Comparison of ENCODE assay signal across 8 mouse cellular contexts in genomic region chr2:80315242-80316161, GRCm38 (mm10). TPM values are rescaled to one million over a fixed set of nuclear protein-coding genes. Genes with fewer than 3 reads are reported as not detected.
DNase-seq lines count a peak whose midpoint lies in the region; ATAC-seq and TF ChIP-seq lines count a peak whose summit lies in the region.

Gene Dnajc10, plus strand, starts transcription at chr2:80315466.

- peak; percentile 89 for ATAC-seq in embryonic facial prominence, embryonic 13.5 days (ENCODE audit: insufficient number of reproducible peaks, insufficient read depth, low FRiP score, low TSS enrichment, low read depth)
- peak; percentile 93 for ATAC-seq in limb, embryonic 12.5 days (ENCODE audit: insufficient number of reproducible peaks, insufficient read depth, low FRiP score, low TSS enrichment, low read depth)
- peak; percentile 97 for ATAC-seq in midbrain, embryonic 15.5 days (replicated peaks)

- peaks cover 10% of the 10 kb centered on the region for H3K4me1 ChIP-seq in embryonic facial prominence, embryonic 13.5 days
- H3K4me1 ChIP-seq in kidney, adult 2 months (ENCODE audit: control insufficient read depth, insufficient read depth, low read length), result 0 out of 2 replicates have a peak, but pooled peaks cover 5% of the 10 kb centered on the region
- no peaks in the 10 kb centered on the region; the same call in 1 of the 2 replicates for H3K4me1 ChIP-seq in limb, embryonic 12.5 days (replicated peaks)
- peaks cover 15% of the 10 kb centered on the region for H3K4me1 ChIP-seq in midbrain, embryonic 15.5 days
- no peaks in the 10 kb centered on the region; the same call in 1 of the 2 replicates for H3K4me1 ChIP-seq in spleen, adult 2 months (ENCODE audit: control insufficient read depth, insufficient read depth, insufficient read length)

- no peaks in the 10 kb centered on the region for H3K27me3 ChIP-seq in embryonic facial prominence, embryonic 13.5 days
- no peaks in the 10 kb centered on the region for H3K27me3 ChIP-seq in kidney, adult 2 months (replicated peaks; ENCODE audit: control insufficient read depth, insufficient read depth, low read length)
- no peaks in the 10 kb centered on the region for H3K27me3 ChIP-seq in limb, embryonic 12.5 days
- no peaks in the 10 kb centered on the region for H3K27me3 ChIP-seq in midbrain, embryonic 15.5 days (replicated peaks)
- H3K27me3 ChIP-seq in spleen, adult 2 months (ENCODE audit: control insufficient read depth, insufficient read depth, low read length), result no peaks in the 10 kb centered on the region

- peak within 1 kb of the TSS; percentile 96 for H3K9ac ChIP-seq in embryonic facial prominence, embryonic 13.5 days
- peak within 1 kb of the TSS; percentile 93 for H3K9ac ChIP-seq in limb, embryonic 12.5 days (replicated peaks)
- peak within 1 kb of the TSS; percentile 98 for H3K9ac ChIP-seq in midbrain, embryonic 15.5 days

- TF ChIP-seq POLR2A in kidney, adult 2 months (IDR thresholded peaks at IDR 0.05; ENCODE audit: low read depth, low read length), result peak; percentile 19
- peak; percentile 66 for TF ChIP-seq POLR2A in spleen, adult 2 months (IDR thresholded peaks at IDR 0.05; ENCODE audit: low read depth, low read length)

- H3K27ac ChIP-seq in embryonic facial prominence, embryonic 13.5 days, result peak within 1 kb of the TSS; percentile 94
- H3K27ac ChIP-seq in kidney, adult 2 months (ENCODE audit: insufficient read depth, low read depth, low read length), result peak within 1 kb of the TSS; percentile 65
- H3K27ac ChIP-seq in limb, embryonic 12.5 days, result peak within 1 kb of the TSS; percentile 98
- H3K27ac ChIP-seq in midbrain, embryonic 15.5 days, result peak within 1 kb of the TSS; percentile 98
- H3K27ac ChIP-seq in spleen, adult 2 months (ENCODE audit: insufficient read depth, low read length), result peak within 1 kb of the TSS; percentile 88

- TF ChIP-seq CTCF in kidney, adult 2 months (conservative IDR thresholded peaks at IDR 0.05; ENCODE audit: insufficient read depth, insufficient read length, low read depth, low read length), result no peak
- TF ChIP-seq CTCF in spleen, adult 2 months (IDR thresholded peaks at IDR 0.05; ENCODE audit: extremely low read depth, insufficient read depth, insufficient read length, insufficient replicate concordance), result no peak

- peak within 1 kb of the TSS; percentile 86 for H3K4me3 ChIP-seq in embryonic facial prominence, embryonic 13.5 days
- H3K4me3 ChIP-seq in kidney, adult 2 months (ENCODE audit: insufficient read depth, low read depth, low read length), result peak within 1 kb of the TSS; percentile 94
- peak within 1 kb of the TSS; percentile 91 for H3K4me3 ChIP-seq in limb, embryonic 12.5 days (replicated peaks)
- H3K4me3 ChIP-seq in midbrain, embryonic 15.5 days, result peak within 1 kb of the TSS; percentile 81
- peak within 1 kb of the TSS; percentile 79 for H3K4me3 ChIP-seq in spleen, adult 2 months (ENCODE audit: extremely low read depth, insufficient read depth, insufficient read length)

- DNase-seq in 3134 (ENCODE audit: extremely low read depth, insufficient read length, low spot score), result peak; percentile 92
- DNase-seq in adrenal gland, postnatal 36 days, result peak; percentile 95
- DNase-seq in heart, adult 18-20 months, result peak; percentile 96
- DNase-seq in kidney, adult 2 months, result peak; percentile 95
- DNase-seq in spleen, adult 2 months (ENCODE audit: low read depth in 1 of 2, low spot score in 2 of 2), result peak; percentile 69 to 85

- H3K36me3 ChIP-seq in embryonic facial prominence, embryonic 13.5 days, result peaks cover 13% of the 10 kb centered on the region
- H3K36me3 ChIP-seq in kidney, adult 2 months (ENCODE audit: control insufficient read depth, insufficient read depth, low read length), result peaks cover 1% of the 10 kb centered on the region; the same call in 1 of the 2 replicates
- peaks cover 17% of the 10 kb centered on the region for H3K36me3 ChIP-seq in limb, embryonic 12.5 days
- H3K36me3 ChIP-seq in midbrain, embryonic 15.5 days (replicated peaks), result peaks cover 2% of the 10 kb centered on the region; the same call in 1 of the 2 replicates
- peaks cover 3% of the 10 kb centered on the region for H3K36me3 ChIP-seq in spleen, adult 2 months (ENCODE audit: control insufficient read depth, insufficient read depth, low read length)

- H3K4me2 ChIP-seq in embryonic facial prominence, embryonic 13.5 days, result peak within 1 kb of the TSS; percentile 71
- peak within 1 kb of the TSS; percentile 72 for H3K4me2 ChIP-seq in limb, embryonic 12.5 days
- H3K4me2 ChIP-seq in midbrain, embryonic 15.5 days, result peak within 1 kb of the TSS; percentile 54

- WGBS in embryonic facial prominence, embryonic 13.5 days, result under 1% methylated on average over 69 of the region's 72 CpGs
- WGBS in kidney, adult 2 months, result under 1% methylated on average over 71 of the region's 72 CpGs
- WGBS in limb, embryonic 12.5 days, result under 1% methylated on average over 61 of the region's 72 CpGs
- WGBS in midbrain, embryonic 15.5 days, result under 1% methylated on average over 66 of the region's 72 CpGs
- WGBS in spleen, adult 2 months, result under 1% methylated on average over 71 of the region's 72 CpGs

- H3K9me3 ChIP-seq in embryonic facial prominence, embryonic 13.5 days, result no peaks in the 10 kb centered on the region
- H3K9me3 ChIP-seq in limb, embryonic 12.5 days, result no peaks in the 10 kb centered on the region
- no peaks in the 10 kb centered on the region for H3K9me3 ChIP-seq in midbrain, embryonic 15.5 days

RNA-seq across cellular contexts. Expression of gene Dnajc10, which starts in this region (rescaled TPM):
- 10 to 100 TPM; 52.2 to 54.8 TPM for total RNA-seq in adrenal gland, postnatal 36 days (2021)
- polyA plus RNA-seq in embryonic facial prominence, embryonic 13.5 days (2015; fragmentation: Nextera tagmentation; extraction: Ambion mirVana), result 83.1 and 86.6 TPM in 2 replicates
- total RNA-seq in heart, adult 18-20 months (2021), result 10 to 100 TPM; 33.7 to 35.2 TPM
- polyA plus RNA-seq in kidney, adult 2 months (2012; rRNA removed), result 16.4 and 19.4 TPM in 2 replicates
- 90.4 and 90.8 TPM in 2 replicates for polyA plus RNA-seq in limb, embryonic 12.5 days (2016; fragmentation: Nextera tagmentation; extraction: Ambion mirVana)
- 59.0 and 63.3 TPM in 2 replicates for polyA plus RNA-seq in midbrain, embryonic 15.5 days (2015; fragmentation: Nextera tagmentation; extraction: Ambion mirVana)
- polyA plus RNA-seq in spleen, adult 2 months (2012; rRNA removed), result 10.3 and 10.6 TPM in 2 replicates

Comparison
In these comparisons a context has a peak if more than half of its experiments do, and no peak if none do; other contexts are left out.
1. Peak in every context shown above with its lines: DNase-seq, ATAC-seq, H3K4me3 ChIP-seq and H3K27ac ChIP-seq.